Mouse (Mus musculus): Measurements from ENCODE around the gene Fcgrt. TPM values are rescaled to one million over a fixed set of nuclear protein-coding genes. Genes with fewer than 3 reads are reported as not detected.
"Not testable (repeated sequence)": the region's sequence is repeated elsewhere in the genome, so short reads cannot be mapped to it uniquely, and the experiment has no call there.

Fcgrt gene
- total RNA-seq (2015) (22.0 and 22.5 TPM in 2 replicates), total RNA-seq (2017) (64.1 and 69.0 TPM in 2 replicates)

GRCm38 (mm10) chr7:45103652-45104180 lies at the start of gene Fcgrt:
Gene Fcgrt (minus strand): TSS chr7:45103851.
- ATAC-seq (ENCODE audit: poor library complexity, severe bottlenecking) = peak; percentile 91

GRCm38 (mm10) chr7:45153052-45153451 lies 49.4 kb upstream of the Fcgrt start:
- not testable (repeated sequence) for ATAC-seq (ENCODE audit: poor library complexity, severe bottlenecking)

GRCm38 (mm10) chr7:45151303-45151702 lies 47.7 kb upstream of the Fcgrt start:
- ATAC-seq (ENCODE audit: poor library complexity, severe bottlenecking) = no peak

DNA sequence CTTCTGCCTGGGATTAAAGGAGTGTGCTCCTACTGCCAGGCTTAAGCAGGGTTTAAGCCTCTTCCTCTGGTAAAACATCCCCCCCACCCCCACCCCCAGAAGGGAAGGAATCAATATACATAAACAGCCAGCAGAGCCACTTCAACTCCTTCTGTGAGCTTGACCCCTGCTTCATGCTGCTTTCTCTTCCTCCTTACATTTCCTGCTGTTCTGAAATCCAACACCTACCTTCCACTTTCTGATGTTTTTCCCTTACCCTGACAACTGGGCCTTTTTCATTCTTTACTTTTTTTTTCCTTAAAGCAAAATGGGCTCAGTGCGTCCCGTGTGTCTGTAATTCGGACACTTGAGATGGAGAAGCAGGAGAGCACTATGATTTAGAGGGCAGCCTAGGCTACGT lies 46.7 kb upstream of the Fcgrt start:
- no peak for ATAC-seq (ENCODE audit: poor library complexity, severe bottlenecking)

- ATAC-seq (ENCODE audit: poor library complexity, severe bottlenecking) = no peak
Observed at GRCm38 (mm10) chr7:45149545-45149944, 45.9 kb upstream of the Fcgrt start.

- ATAC-seq (ENCODE audit: poor library complexity, severe bottlenecking) = no peak
Observed at GRCm38 (mm10) chr7:45148534-45149098, 45.0 kb upstream of the Fcgrt start.

- no peak for ATAC-seq (ENCODE audit: poor library complexity, severe bottlenecking)
Observed at GRCm38 (mm10) chr7:45147899-45148298, 44.2 kb upstream of the Fcgrt start.

DNA sequence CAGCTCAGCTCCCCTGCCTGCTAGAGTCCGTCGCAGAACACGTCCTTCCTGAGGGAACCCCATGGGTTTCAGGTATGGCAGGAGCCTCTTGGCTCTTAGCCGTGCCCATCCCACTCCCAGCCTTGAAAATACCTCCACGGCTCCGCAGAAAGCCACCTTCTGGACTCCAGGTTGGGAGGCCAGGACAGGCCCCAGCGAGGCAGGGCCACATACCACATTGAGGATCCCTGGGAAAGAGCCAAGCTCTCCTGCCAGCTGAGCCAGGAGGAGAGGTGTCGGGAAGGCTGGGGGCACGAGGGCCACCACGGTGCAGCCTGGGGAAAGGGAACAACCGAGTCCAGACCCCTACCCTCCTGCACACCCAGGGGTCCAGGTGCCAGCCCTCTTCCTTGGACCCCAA lies 43.6 kb upstream of the Fcgrt start:
- ATAC-seq (ENCODE audit: poor library complexity, severe bottlenecking) = no peak

- no peak for ATAC-seq (ENCODE audit: poor library complexity, severe bottlenecking)
Observed at GRCm38 (mm10) chr7:45145460-45145859, 41.8 kb upstream of the Fcgrt start.

DNA sequence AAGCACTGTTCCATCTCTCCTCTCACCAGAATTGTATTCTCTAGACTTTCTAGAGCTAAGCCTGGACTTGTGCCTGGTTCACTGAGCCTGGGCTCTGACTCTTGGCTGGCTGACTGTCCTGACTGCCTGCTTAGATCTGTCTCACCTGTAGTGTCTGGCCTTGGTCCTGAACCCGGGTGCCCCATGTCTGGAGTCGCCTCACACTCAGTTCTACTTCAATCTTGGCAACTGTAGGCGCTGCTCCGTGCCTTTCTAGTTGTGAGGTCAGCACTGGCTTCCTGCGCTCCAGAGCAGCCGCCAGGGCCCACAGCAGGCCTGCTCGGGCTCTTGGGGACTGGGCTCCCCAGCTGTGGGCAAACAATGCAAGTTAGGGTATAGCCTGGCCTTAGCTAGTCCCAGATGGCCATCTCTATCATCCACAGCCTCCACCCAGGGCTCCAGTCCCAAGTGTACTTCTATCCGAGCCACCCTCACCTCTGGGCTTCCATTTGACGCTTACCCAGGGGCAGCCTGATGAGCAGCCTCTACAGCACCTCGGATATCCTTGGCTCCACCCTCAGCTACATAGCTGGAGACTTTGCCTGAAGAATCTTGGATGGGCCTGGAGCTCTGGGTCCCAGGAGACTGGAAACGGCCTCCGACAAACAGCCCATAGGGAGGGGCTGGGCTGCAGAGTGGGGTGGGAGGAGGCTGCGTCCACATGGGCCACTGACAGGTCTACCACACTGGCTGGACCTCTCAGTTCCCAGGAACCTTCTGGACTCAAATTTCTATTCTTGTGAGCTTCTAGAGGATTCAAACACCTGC lies 40.9 kb upstream of the Fcgrt start:
- ATAC-seq (ENCODE audit: poor library complexity, severe bottlenecking) = no peak

DNA sequence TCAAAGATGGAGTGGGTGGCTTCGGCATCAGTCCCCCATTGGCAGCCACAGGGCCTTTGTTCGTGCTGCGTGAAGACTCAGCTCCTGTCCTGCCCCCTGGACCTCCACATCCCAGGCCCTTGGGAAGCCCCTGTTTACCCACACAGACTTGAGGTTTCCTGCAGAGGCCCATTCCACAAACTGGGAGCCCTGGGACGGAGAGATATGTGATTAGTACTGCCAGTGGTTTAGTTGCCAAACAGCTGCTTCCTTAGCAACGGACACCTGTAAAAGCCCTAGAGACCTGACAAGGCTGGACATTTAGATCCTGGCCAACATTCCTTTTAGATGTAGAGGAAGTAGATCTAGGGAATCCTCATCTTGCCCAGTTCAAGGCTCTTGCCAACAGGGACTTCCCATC lies 38.3 kb upstream of the Fcgrt start:
- no peak for ATAC-seq (ENCODE audit: poor library complexity, severe bottlenecking)

GRCm38 (mm10) chr7:45141319-45141718 lies 37.7 kb upstream of the Fcgrt start:
- ATAC-seq (ENCODE audit: poor library complexity, severe bottlenecking) = no peak

DNA sequence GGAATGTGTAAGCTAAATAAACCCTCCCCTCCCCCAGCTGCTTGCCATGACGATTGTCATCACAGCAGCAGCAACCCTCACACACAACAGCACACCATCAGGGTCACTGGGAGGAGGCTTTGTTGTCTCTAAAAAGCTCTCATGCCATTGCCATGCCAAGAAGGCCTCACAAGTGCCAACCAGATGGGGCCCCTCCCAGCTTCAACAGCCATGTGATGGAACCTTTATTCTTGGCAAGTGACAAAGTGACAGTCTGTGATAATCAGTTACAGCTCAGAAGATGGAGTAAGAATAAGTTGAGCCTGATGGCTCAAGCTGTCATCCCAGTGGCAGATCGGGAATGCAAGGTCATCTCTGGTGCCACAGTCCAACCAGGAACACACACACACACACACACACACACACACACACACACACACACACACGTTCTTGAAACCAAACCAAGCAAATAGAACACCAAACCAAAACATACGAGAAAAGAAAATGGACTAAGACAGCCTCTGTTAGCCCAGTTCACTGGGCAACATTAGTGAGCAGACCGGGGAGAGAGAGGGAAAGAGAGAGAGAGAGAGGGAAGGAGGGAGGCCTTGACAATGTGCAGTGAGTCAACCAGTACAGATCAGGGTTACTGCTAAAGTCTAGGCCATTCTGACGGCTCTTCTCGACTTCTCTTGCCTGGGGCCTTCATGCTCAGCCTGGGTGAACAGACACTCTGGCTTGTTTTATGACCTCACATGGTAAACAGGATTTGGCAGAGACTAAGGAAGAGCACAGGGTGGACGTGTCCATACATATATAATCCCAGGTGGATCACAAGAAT lies 36.5 kb upstream of the Fcgrt start:
- ATAC-seq (ENCODE audit: poor library complexity, severe bottlenecking) = no peak

GRCm38 (mm10) chr7:45138403-45138802 lies 34.8 kb upstream of the Fcgrt start:
- no peak for ATAC-seq (ENCODE audit: poor library complexity, severe bottlenecking)

DNA sequence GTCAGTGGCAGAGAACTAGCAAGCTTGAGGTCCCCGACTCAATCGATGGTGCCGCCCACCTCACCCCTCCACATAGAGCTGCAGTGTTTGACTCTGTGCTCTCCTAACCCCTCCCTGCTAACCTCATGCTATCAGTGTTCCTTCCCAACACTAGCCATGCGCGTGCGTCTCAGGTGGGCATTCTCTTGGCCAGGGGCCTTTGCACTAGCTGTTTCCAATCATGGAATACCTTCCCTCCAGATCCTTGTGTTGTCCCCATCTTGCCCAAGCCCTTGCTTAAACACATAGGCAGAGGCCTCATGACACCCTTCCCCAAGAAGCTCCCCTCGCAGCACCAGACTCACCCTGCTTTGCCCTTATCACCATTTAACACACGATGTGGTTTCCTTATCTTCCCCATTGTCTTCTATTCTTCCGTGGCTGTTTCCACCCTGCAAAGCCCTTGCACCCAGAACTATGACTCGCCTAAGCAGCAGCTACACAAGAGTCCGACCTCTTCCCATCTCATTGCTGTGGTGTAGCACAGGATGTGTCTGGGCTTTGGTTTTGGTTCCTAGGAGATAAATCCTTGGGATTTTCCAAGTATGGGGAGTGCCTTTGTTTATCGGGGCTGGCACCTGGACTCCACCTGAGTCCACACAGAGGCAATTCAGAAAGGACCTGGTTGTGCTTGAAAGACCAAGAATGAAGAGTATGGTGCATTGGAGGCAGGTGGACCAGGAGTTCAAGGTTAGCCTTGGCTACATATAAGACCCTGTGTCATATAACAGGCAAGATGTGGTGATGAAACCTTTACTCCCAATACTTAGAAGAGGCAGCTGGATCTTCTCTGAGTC lies 33.7 kb upstream of the Fcgrt start:
- ATAC-seq (ENCODE audit: poor library complexity, severe bottlenecking) = peak; percentile 39

DNA sequence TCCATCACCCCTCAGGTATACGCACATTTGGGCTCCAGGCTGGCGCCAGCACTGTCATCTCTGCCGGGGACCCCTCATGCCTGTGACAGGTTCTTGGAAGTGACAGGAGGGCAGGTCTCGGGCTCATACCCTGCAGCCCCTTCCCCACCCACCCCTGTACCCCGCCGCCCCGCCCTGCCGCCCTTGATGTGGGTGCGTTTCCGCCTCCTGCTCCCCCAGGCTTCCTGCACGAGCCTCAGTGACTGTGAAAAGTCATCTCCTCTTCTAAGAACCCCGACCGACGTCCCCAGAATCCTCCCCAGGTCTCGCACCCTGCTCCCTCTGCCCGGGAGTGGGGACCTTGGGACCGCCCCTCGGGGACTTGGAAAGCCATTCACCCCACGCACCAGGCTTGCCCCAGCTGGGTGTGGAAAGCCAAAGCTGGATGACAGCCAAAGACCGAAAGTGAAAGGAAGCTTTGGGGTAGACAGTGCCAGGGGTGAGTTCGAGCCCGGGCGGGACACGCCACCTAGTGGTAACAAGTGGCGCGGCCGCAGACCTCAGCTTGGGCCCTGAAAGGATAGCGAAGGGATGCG lies 32.4 kb upstream of the Fcgrt start, which contains the start of the genes Gm45713 and Flt3l:
TSS of gene Gm45713 (minus strand) at position 239 of the 575 bp plus-strand sequence.
TSS of gene Flt3l (minus strand) at position 440 of the 575 bp plus-strand sequence.
- ATAC-seq (ENCODE audit: poor library complexity, severe bottlenecking) = peak; percentile 93

GRCm38 (mm10) chr7:45135370-45135769 lies 31.7 kb upstream of the Fcgrt start:
- no peak for ATAC-seq (ENCODE audit: poor library complexity, severe bottlenecking)

DNA sequence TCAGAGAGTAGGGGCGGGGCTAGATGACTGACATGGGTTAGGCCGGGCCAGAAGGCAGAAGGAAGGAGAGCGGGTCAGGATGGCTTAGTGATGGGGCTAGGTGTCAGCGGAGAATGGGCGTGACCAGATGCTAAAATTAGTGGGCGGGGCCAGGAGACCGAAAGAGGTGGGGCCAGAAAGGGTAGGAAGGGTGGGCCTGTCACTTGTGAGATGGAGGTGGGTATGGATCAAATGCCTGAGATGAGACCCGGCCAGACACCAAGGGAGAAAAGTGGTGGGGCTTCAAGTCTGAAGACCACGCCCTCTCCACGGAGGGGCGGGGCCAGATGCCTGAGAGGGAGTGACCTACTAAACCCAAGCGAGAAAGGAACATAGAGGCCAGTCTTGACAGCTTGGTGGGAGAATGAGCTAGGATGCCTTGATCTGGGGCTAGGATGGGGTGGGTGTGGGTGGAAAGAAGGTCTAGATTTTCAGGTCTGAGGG lies 30.9 kb upstream of the Fcgrt start:
- peak; percentile 21; the same call in 1 of the 2 replicates for ATAC-seq (ENCODE audit: poor library complexity, severe bottlenecking)

DNA sequence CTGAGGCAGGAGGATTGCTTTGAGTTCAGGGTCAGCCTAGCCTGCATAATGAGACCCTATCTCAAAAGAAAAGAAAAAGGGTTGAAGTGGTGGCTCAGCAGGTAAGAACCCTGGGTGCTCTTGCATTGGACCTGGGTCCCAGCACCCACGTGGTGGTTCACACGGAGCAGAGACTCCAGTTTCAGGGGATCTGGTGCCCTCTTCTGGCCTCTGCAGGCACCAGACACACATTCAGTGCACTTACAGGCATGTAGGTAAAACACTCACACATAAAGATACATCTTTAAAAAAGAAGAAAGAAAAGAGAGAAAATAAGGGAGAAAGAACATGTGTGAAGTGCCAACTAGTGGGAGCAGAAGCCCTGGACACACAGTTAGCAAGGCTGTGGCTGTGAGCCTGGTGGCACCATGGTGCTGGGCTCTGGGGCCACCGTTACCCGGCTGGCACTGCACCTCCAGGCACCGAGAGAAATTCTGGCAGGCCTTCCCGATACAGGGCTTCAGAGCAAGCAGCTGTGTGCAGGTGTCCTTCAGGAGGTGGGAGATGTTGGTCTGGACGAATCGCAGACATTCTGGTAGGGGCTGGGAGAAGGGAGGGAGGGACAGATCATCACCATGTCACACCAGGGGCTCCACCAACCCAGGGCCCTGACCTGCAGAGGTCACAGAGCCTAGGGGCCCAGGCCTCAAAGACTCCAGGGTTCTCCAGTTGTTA lies 30.0 kb upstream of the Fcgrt start:
- ATAC-seq (ENCODE audit: poor library complexity, severe bottlenecking) = no peak
